Mouse (Mus musculus): ENCODE measurements around the gene Ezr. TPM values are rescaled to one million over a fixed set of nuclear protein-coding genes. Genes with fewer than 3 reads are reported as not detected.

Gene Ezr
- polyA plus RNA-seq (2015; fragmentation: Nextera tagmentation; extraction: Ambion mirVana): 182 and 184 TPM in 2 replicates

GRCm38 (mm10) chr17:6782611-6783005, at the start of gene Ezr:
Gene Ezr, minus strand, starts transcription at chr17:6782784.
- Histone ChIP-seq H3K36me3 (no peaks in the 10 kb centered on the region), H3K27me3 (peaks cover 15% of the 10 kb centered on the region; the same call in 1 of the 2 replicates), H3K27ac (peak within 1 kb of the TSS; percentile 97), H3K9ac (peak within 1 kb of the TSS; percentile 82), H3K4me1 (peaks cover 44% of the 10 kb centered on the region), H3K9me3 (replicated peaks) (no peaks in the 10 kb centered on the region), H3K4me2 (peak within 1 kb of the TSS; percentile 65), H3K4me3 (replicated peaks) (peak within 1 kb of the TSS; percentile 81)
- peak; percentile 85 for ATAC-seq (replicated peaks; ENCODE audit: low FRiP score)
- WGBS: under 1% methylated on average over 52 of the region's 52 CpGs

GRCm38 (mm10) chr17:6830004-6830592, 47.5 kb upstream of the Ezr start:
- no peak for ATAC-seq (replicated peaks; ENCODE audit: low FRiP score)
- Histone ChIP-seq H3K36me3 (no peaks in the 10 kb centered on the region), H3K27ac (no peak overlapping the region), H3K9me3 (replicated peaks) (no peaks in the 10 kb centered on the region), H3K4me2 (no peak overlapping the region), H3K4me3 (replicated peaks) (no peak overlapping the region), H3K4me1 (peaks cover 14% of the 10 kb centered on the region), H3K27me3 (no peaks in the 10 kb centered on the region), H3K9ac (no peak overlapping the region)
- WGBS: 70% methylated on average over 1 of the region's 1 CpGs

GRCm38 (mm10) chr17:6828531-6829150, 46.1 kb upstream of the Ezr start:
- 68% methylated on average over 7 of the region's 7 CpGs for WGBS
- H3K27ac ChIP-seq: peak overlapping the region; percentile 99
- H3K4me1 ChIP-seq: peaks cover 14% of the 10 kb centered on the region
- no peak for ATAC-seq (replicated peaks; ENCODE audit: low FRiP score)
- H3K36me3 ChIP-seq: no peaks in the 10 kb centered on the region
- H3K27me3 ChIP-seq: no peaks in the 10 kb centered on the region
- peak overlapping the region; percentile 63 for H3K4me3 ChIP-seq (replicated peaks)
- no peaks in the 10 kb centered on the region for H3K9me3 ChIP-seq (replicated peaks)
- peak overlapping the region; percentile 71 for H3K4me2 ChIP-seq
- peak overlapping the region; percentile 61 for H3K9ac ChIP-seq

DNA sequence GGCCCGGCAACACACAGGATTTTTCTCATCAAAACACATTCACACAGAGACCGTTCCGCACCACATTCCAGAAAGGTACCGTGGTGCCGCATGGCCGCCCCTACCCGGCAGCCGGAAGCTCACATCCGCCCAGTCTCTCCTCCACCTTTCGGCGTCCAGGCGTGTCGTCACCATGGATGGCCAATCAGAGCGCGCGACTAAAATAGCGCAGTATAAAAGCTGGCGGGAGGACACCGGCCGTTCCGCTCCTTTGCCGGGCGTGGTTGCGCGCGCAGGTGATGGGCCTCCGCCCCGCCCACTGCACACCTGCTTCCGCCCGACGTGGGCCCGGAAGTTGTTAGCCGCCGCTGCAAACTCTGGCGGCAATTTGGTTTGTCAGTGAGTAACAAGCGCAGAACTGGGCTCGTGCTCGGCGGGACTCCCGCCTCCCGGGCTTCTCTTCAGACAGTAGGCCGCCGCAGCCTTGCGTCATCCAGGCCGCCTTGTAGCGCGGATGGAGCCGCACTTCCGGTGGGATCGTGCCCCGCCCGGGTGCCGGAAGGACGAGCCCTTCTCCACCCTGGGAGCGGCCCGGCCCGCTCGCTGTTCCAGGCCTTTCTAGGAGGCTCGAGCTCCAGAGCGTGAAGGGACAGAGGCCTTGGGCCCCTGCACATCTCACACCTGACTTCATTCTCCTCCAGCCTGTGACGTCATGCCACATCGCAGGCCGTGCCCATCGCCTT, 45.3 kb upstream of the Ezr start:
- peak; percentile 98 for ATAC-seq (replicated peaks; ENCODE audit: low FRiP score)
- H3K4me3 ChIP-seq (replicated peaks): peak overlapping the region; percentile 63
- no peaks in the 10 kb centered on the region for H3K27me3 ChIP-seq
- H3K4me1 ChIP-seq: peaks cover 14% of the 10 kb centered on the region
- no peaks in the 10 kb centered on the region for H3K9me3 ChIP-seq (replicated peaks)
- H3K4me2 ChIP-seq: peak overlapping the region; percentile 71
- no peaks in the 10 kb centered on the region for H3K36me3 ChIP-seq
- peak overlapping the region; percentile 99 for H3K27ac ChIP-seq
- under 1% methylated on average over 64 of the region's 64 CpGs for WGBS
- H3K9ac ChIP-seq: peak overlapping the region; percentile 61

- 40% methylated on average over 10 of the region's 10 CpGs for WGBS
Measured at GRCm38 (mm10) chr17:6827159-6827733, 44.7 kb upstream of the Ezr start.

DNA sequence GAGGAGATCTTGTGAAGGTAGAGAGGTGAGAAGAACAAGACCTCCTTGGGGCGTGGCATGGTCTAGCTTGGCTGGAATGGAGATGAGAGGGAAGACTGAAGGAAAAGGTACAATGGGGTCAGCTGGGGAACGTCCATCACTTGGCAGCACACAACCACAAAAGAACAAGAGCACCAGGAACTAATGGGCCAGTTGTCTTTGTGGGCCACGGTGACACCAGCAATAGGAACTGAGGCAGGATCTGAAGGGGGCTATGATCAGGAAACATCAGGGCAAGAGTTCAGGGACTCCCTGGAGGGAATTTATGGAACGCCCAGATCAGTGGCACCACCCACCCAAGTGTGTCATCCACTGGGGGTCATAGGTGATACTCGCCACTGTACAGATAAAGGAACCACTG, 34.2 kb upstream of the Ezr start:
- no peak for ATAC-seq (replicated peaks; ENCODE audit: low FRiP score)
- no peak overlapping the region for H3K27ac ChIP-seq
- no peak overlapping the region for H3K4me2 ChIP-seq
- H3K36me3 ChIP-seq: no peaks in the 10 kb centered on the region
- peaks cover 31% of the 10 kb centered on the region for H3K4me1 ChIP-seq
- H3K9me3 ChIP-seq (replicated peaks): no peaks in the 10 kb centered on the region
- no peak overlapping the region for H3K9ac ChIP-seq
- no peaks in the 10 kb centered on the region for H3K27me3 ChIP-seq
- H3K4me3 ChIP-seq (replicated peaks): no peak overlapping the region
- WGBS: 68% methylated on average over 5 of the region's 5 CpGs

More at GRCm38 (mm10) chr17:6827159-6827733, 44.7 kb upstream of the Ezr start:
- no peaks in the 10 kb centered on the region for H3K36me3 ChIP-seq
- H3K9me3 ChIP-seq (replicated peaks): no peaks in the 10 kb centered on the region
- H3K4me2 ChIP-seq: peak overlapping the region; percentile 71
- peaks cover 14% of the 10 kb centered on the region for H3K4me1 ChIP-seq
- H3K27ac ChIP-seq: peak overlapping the region; percentile 99
- H3K4me3 ChIP-seq (replicated peaks): peak overlapping the region; percentile 63
- peak; percentile 23; the same call in 1 of the 2 replicates for ATAC-seq (replicated peaks; ENCODE audit: low FRiP score)
- H3K27me3 ChIP-seq: no peaks in the 10 kb centered on the region
- H3K9ac ChIP-seq: peak overlapping the region; percentile 61

DNA sequence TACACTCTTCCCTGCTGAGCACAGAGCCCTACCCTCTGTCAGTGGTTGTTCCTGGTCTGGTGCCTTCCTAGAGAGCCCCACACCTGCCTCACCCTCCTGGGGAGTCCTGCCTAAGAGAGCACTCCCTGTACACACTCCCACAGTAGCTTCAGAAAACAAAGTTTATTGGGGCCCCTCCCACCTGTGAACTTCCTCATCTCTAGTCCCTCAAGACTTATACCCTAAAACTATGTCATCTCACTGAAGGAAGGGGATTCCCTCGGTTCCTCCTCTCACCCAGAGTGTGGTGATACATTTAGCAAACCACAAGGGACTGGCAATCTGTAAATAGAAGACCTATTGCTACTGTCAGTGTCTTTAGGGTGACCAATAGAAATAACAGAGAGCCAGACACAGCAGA, 33.6 kb upstream of the Ezr start:
- WGBS: 70% methylated on average over 1 of the region's 1 CpGs
- H3K9ac ChIP-seq: no peak overlapping the region
- H3K27ac ChIP-seq: no peak overlapping the region
- H3K27me3 ChIP-seq: no peaks in the 10 kb centered on the region
- H3K4me2 ChIP-seq: no peak overlapping the region
- no peak for ATAC-seq (replicated peaks; ENCODE audit: low FRiP score)
- no peak overlapping the region for H3K4me3 ChIP-seq (replicated peaks)
- peaks cover 36% of the 10 kb centered on the region for H3K4me1 ChIP-seq
- no peaks in the 10 kb centered on the region for H3K9me3 ChIP-seq (replicated peaks)
- no peaks in the 10 kb centered on the region for H3K36me3 ChIP-seq

DNA sequence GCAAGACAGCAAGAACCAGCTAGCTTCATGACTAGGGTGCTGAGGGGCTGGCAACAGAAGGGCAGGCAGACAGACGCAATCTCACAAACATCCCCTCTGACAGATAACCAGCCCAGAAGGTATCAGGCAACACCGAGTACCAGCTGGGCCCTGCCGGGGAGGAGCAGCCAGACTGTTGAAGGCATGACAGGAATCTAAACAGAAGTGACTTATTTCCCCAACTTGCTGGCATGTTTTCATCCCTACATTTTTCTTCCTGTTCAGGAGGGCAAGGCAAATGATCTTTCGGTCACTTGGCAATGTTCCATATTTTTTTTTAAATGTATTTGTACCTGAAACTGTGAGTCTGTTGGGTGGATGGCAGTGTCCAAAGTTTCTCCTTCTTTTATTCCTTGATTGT, 32.1 kb upstream of the Ezr start:
- peak overlapping the region; percentile 33 for H3K27ac ChIP-seq
- H3K4me1 ChIP-seq: peaks cover 36% of the 10 kb centered on the region
- ATAC-seq (replicated peaks; ENCODE audit: low FRiP score): no peak
- no peak overlapping the region for H3K4me3 ChIP-seq (replicated peaks)
- no peak overlapping the region for H3K9ac ChIP-seq
- WGBS: 15% methylated on average over 4 of the region's 4 CpGs
- no peaks in the 10 kb centered on the region for H3K27me3 ChIP-seq
- H3K9me3 ChIP-seq (replicated peaks): no peaks in the 10 kb centered on the region
- no peaks in the 10 kb centered on the region for H3K36me3 ChIP-seq
- no peak overlapping the region for H3K4me2 ChIP-seq

DNA sequence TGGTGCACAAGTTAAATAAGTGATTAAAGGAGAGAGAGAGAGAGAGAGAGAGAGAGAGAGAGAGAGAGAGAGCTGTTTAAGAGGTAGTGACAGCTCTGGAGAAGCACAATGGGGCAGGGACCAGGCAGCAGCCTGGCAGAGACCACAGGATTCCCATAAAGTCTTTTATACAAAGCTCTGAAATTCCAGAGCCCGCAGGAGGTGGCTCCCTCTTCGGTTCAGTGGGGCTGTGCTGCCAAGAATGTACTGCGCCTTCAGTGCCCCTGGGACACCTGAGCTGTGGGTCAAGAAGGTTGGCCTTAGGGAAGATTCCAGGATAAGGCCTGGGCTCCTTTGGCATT, 30.2 kb upstream of the Ezr start:
- H3K4me1 ChIP-seq: peaks cover 53% of the 10 kb centered on the region
- H3K27ac ChIP-seq: peak overlapping the region; percentile 92
- H3K4me2 ChIP-seq: peak overlapping the region; percentile 12; the same call in 1 of the 2 replicates
- no peak overlapping the region for H3K9ac ChIP-seq
- H3K9me3 ChIP-seq (replicated peaks): no peaks in the 10 kb centered on the region
- 5% methylated on average over 3 of the region's 3 CpGs for WGBS
- H3K27me3 ChIP-seq: no peaks in the 10 kb centered on the region
- no peaks in the 10 kb centered on the region for H3K36me3 ChIP-seq
- ATAC-seq (replicated peaks; ENCODE audit: low FRiP score): peak; percentile 63
- H3K4me3 ChIP-seq (replicated peaks): no peak overlapping the region

DNA sequence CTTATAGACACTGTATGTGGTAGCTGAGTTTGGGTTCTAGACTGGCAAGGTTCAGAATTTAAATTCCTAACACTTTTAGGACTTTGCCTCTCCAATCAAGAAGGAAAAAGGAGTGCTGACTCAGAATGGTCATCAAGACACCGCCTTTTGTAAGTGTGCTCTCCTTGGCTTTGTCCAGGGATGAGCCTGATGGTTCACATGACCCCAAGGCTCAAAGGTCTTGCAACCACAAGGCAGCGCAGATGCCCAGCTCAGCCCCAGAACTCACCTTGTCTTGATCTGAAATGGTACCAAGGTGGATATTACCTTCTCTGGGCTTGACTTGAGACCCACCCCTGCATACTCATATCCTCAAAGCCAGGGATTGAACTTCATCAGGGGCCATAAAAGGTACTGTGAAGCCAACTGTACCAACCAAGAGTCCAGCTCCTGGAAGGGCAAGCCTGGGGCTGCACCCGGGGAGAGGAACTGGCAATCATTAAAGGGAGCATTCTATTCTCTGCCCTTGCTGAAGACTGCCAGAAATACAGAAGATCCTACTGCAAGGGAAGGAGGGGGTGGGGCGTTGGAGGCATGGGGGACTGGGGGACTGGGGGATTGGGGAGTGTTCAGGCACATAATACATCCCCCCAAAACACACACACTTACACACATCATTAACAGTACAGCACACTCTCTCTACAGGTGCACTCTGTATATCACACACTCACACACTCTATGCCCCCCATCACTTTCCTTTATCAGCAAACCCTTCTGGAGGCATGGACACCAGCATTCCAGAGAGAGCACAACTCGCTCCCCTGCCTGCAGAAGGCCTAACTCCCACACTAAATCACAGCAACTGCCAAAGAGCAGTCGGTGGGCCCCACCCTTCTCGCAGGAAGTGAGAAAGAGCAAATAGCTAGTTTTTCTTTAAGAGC, 29.6 kb upstream of the Ezr start:
- H3K4me2 ChIP-seq: peak overlapping the region; percentile 12; the same call in 1 of the 2 replicates
- no peaks in the 10 kb centered on the region for H3K27me3 ChIP-seq
- H3K9me3 ChIP-seq (replicated peaks): no peaks in the 10 kb centered on the region
- H3K4me1 ChIP-seq: peaks cover 60% of the 10 kb centered on the region
- ATAC-seq (replicated peaks; ENCODE audit: low FRiP score): peak; percentile 52
- H3K4me3 ChIP-seq (replicated peaks): no peak overlapping the region
- 37% methylated on average over 7 of the region's 7 CpGs for WGBS
- no peaks in the 10 kb centered on the region for H3K36me3 ChIP-seq
- no peak overlapping the region for H3K9ac ChIP-seq
- peak overlapping the region; percentile 92 for H3K27ac ChIP-seq

DNA sequence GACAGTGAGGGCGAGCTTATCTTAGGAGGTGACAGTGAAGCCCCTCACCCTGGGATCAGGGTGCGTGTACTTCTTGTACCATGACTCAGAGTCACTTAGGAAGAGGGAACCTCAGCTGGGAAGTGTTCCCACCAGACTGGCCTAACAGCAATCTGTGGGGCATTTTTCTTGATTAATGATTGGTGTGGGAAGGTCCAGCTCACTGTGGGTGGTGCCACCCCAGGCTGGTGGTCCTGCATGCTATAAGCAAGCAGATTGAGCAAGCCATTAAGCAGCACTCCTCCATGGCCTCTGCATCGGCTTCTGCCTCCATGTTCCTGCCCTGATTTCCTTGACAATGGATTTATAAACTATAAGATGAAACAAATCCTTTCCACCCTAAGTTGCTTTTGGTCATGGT, 26.7 kb upstream of the Ezr start:
- no peak overlapping the region for H3K4me3 ChIP-seq (replicated peaks)
- peak overlapping the region; percentile 69 for H3K27ac ChIP-seq
- WGBS: 63% methylated on average over 3 of the region's 3 CpGs
- no peaks in the 10 kb centered on the region for H3K9me3 ChIP-seq (replicated peaks)
- ATAC-seq (replicated peaks; ENCODE audit: low FRiP score): no peak
- no peaks in the 10 kb centered on the region for H3K36me3 ChIP-seq
- no peak overlapping the region for H3K9ac ChIP-seq
- no peaks in the 10 kb centered on the region for H3K27me3 ChIP-seq
- H3K4me1 ChIP-seq: peaks cover 59% of the 10 kb centered on the region
- H3K4me2 ChIP-seq: no peak overlapping the region

All from kidney, embryonic 15.5 days (tissue).